ENCODE assay signal across 24 mouse cellular contexts in genomic region chr6:26764727-26765126, GRCm38 (mm10).
"Had no signal": no experiment of that assay in that cellular context is flagged by ENCODE, and none has a peak within 500 bp of the region (broad histone marks: within the 10 kb centered on the region; RNA-seq: fewer than 3 reads in every experiment).

No protein-coding gene starts in this region.

- H3K4me3 ChIP-seq: left cerebral cortex, adult 2 months; limb, embryonic 12.5 days; limb, embryonic 15.5 days; lung, embryonic 15.5 days; megakaryocyte, embryonic 14.5 days; midbrain, embryonic 10.5 days; midbrain, embryonic 13.5 days; myocyte; neural tube, embryonic 13.5 days; stomach, embryonic 15.5 days had no signal

- DNase-seq: kidney, adult 18-20 months; kidney, adult 9 months; kidney, postnatal 14 days; kidney, postnatal 4 days; left cerebral cortex, postnatal 4 days; lung, adult 18-20 months; lung, postnatal 10 days; lung, postnatal 4 days; right cerebral cortex, postnatal 14 days; right cerebral cortex, postnatal 4 days; thymus, postnatal 25 days had no signal

- H3K9ac ChIP-seq: limb, embryonic 12.5 days; limb, embryonic 15.5 days; liver, embryonic 14.5 days; lung, embryonic 15.5 days; midbrain, embryonic 13.5 days; neural tube, embryonic 13.5 days; stomach, embryonic 15.5 days had no signal

- H3K27ac ChIP-seq: left cerebral cortex, adult 2 months; limb, embryonic 12.5 days; limb, embryonic 15.5 days; liver, embryonic 14.5 days; lung, embryonic 15.5 days; midbrain, embryonic 10.5 days; midbrain, embryonic 13.5 days; neural tube, embryonic 13.5 days; stomach, embryonic 15.5 days had no signal

- H3K4me2 ChIP-seq: limb, embryonic 12.5 days; limb, embryonic 15.5 days; liver, embryonic 11.5 days; lung, embryonic 15.5 days; midbrain, embryonic 13.5 days; neural tube, embryonic 13.5 days; stomach, embryonic 15.5 days had no signal

- H3K4me1 ChIP-seq: limb, embryonic 12.5 days; limb, embryonic 15.5 days; lung, embryonic 15.5 days; megakaryocyte, embryonic 14.5 days; neural tube, embryonic 13.5 days; stomach, embryonic 15.5 days had no signal

- ATAC-seq: midbrain, embryonic 13.5 days; midbrain, embryonic 16.5 days had no signal

- H3K9me3 ChIP-seq: limb, embryonic 12.5 days; limb, embryonic 15.5 days; lung, embryonic 15.5 days; megakaryocyte, embryonic 14.5 days; midbrain, embryonic 10.5 days; midbrain, embryonic 13.5 days; neural tube, embryonic 13.5 days; stomach, embryonic 15.5 days had no signal

- H3K27me3 ChIP-seq: limb, embryonic 12.5 days; limb, embryonic 15.5 days; lung, embryonic 15.5 days; megakaryocyte, embryonic 14.5 days; midbrain, embryonic 13.5 days; neural tube, embryonic 13.5 days; stomach, embryonic 15.5 days had no signal

- H3K36me3 ChIP-seq: limb, embryonic 12.5 days; limb, embryonic 15.5 days; lung, embryonic 15.5 days; midbrain, embryonic 10.5 days; midbrain, embryonic 13.5 days; neural tube, embryonic 13.5 days; stomach, embryonic 15.5 days had no signal
